Mouse (Mus musculus) cerebellum, postnatal 4 days (tissue): ENCODE measurements at regions not wholly inside any gene's neighbourhood (a gene's known extent, or its start where the extent isn't known, plus 50 kb on each side); places are given as distances from the start of the nearest gene placed in this dataset.
"Not testable (repeated sequence)": the region's sequence is repeated elsewhere in the genome, so short reads cannot be mapped to it uniquely, and the experiment has no call there.

Experiments used
- DNase-seq, 2 experiments: peaks; one replicate each; pipeline ENCODE4 v3.0.0; 2022; ENCODE audit warnings: low spot score in 2 of 2, mixed read lengths in 1 of 2

- not testable (repeated sequence) for DNase-seq
Measured at GRCm38 (mm10) chrX:65778656-65779370, 525.2 kb downstream of the 4930447F04Rik start.

DNA sequence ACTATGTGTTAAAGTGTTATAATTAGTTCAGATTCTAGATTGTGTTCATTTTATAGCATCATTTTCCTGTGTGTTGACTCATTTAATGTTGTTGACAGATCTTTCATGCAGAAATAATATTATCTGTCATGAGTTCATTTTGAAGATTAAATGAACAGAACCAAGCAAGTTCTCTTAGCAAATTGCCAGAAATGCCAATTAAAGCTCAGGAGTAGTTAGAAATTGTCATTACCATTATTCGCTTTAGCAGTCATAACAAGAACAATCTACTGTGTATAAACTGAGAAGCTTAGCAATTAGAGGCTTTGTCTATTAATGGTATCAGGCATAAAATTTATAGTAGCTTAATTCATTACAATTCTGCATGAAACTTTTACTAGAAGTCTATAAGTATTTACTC is 534.2 kb downstream of the 4930447F04Rik start:
- DNase-seq: no peak

DNA sequence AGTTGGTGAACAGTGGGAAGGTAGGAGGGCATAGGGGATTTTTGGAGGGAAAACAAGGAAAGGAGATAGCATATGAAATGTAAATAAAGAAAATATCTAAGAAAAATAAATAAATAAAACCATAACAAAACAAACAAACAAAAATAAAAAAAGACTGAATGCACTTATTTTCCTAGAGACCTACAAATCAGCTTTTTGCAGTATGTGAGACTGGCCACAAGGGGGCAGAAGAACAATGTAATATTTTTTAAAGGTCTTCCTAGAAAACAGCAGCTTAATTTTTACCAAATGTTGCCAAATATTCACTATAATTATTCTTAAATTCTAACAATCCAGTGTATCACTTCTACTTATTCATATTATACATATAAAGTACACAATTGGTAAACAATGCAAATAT is 569.4 kb downstream of the 4930447F04Rik start:
- DNase-seq: peak in 1 of 2 experiments; percentile 14

- DNase-seq: no peak
Measured at GRCm38 (mm10) chrX:65715562-65715961, 588.5 kb downstream of the 4930447F04Rik start.
